Mouse (Mus musculus): Measurements from ENCODE around the gene Dnase1l2.

Dnase1l2 gene

GRCm38 (mm10) chr17:24442632-24443155, at the start of gene Dnase1l2:
Dnase1l2 (minus strand) TSS chr17:24443105.
- no peak for DNase-seq (ENCODE audit: low spot score)

GRCm38 (mm10) chr17:24490399-24490798, 47.5 kb upstream of the Dnase1l2 start:
- peak; percentile 37 for DNase-seq (ENCODE audit: low spot score)

- DNase-seq (ENCODE audit: low spot score), result peak; percentile 38
Measured at GRCm38 (mm10) chr17:24489265-24490030, 46.5 kb upstream of the Dnase1l2 start.

- peak; percentile 58 for DNase-seq (ENCODE audit: low spot score)
Measured at GRCm38 (mm10) chr17:24488662-24489264, 45.9 kb upstream of the Dnase1l2 start.

- DNase-seq (ENCODE audit: low spot score), result peak; percentile 57
Measured at GRCm38 (mm10) chr17:24488186-24488661, 45.3 kb upstream of the Dnase1l2 start, which contains the start of gene Caskin1. Caskin1 (plus strand) TSS chr17:24488601.

GRCm38 (mm10) chr17:24485090-24485860, 42.4 kb upstream of the Dnase1l2 start:
- no peak for DNase-seq (ENCODE audit: low spot score)

- no peak for DNase-seq (ENCODE audit: low spot score)
Measured at GRCm38 (mm10) chr17:24483495-24483894, 40.6 kb upstream of the Dnase1l2 start.

- DNase-seq (ENCODE audit: low spot score), result no peak
Measured at GRCm38 (mm10) chr17:24481027-24481815, 38.3 kb upstream of the Dnase1l2 start.

- DNase-seq (ENCODE audit: low spot score), result no peak
Measured at GRCm38 (mm10) chr17:24480201-24480826, 37.4 kb upstream of the Dnase1l2 start.

GRCm38 (mm10) chr17:24479431-24479830, 36.5 kb upstream of the Dnase1l2 start:
- DNase-seq (ENCODE audit: low spot score), result no peak

GRCm38 (mm10) chr17:24478663-24479380, 35.9 kb upstream of the Dnase1l2 start, which contains the start of gene Mlst8:
Mlst8 (minus strand) TSS chr17:24479078.
- DNase-seq (ENCODE audit: low spot score), result peak; percentile 98

- DNase-seq (ENCODE audit: low spot score), result no peak
Measured at GRCm38 (mm10) chr17:24477985-24478600, 35.2 kb upstream of the Dnase1l2 start.

- no peak for DNase-seq (ENCODE audit: low spot score)
Measured at GRCm38 (mm10) chr17:24477053-24477984, 34.4 kb upstream of the Dnase1l2 start.

- no peak for DNase-seq (ENCODE audit: low spot score)
Measured at GRCm38 (mm10) chr17:24476022-24476776, 33.3 kb upstream of the Dnase1l2 start.

GRCm38 (mm10) chr17:24475586-24475985, 32.7 kb upstream of the Dnase1l2 start:
- no peak for DNase-seq (ENCODE audit: low spot score)

GRCm38 (mm10) chr17:24474557-24474956, 31.7 kb upstream of the Dnase1l2 start:
- DNase-seq (ENCODE audit: low spot score), result no peak

- no peak for DNase-seq (ENCODE audit: low spot score)
Measured at GRCm38 (mm10) chr17:24473612-24474275, 30.8 kb upstream of the Dnase1l2 start, which contains the start of gene Bricd5. Bricd5 (plus strand) TSS chr17:24473884.

Measured in embryo, embryonic 10.5 days (tissue).